Mouse (Mus musculus): Measurements from ENCODE around the gene Defa23.
"Not testable (repeated sequence)": the region's sequence is repeated elsewhere in the genome, so short reads cannot be mapped to it uniquely, and the experiment has no call there.

Defa23 gene

DNA sequence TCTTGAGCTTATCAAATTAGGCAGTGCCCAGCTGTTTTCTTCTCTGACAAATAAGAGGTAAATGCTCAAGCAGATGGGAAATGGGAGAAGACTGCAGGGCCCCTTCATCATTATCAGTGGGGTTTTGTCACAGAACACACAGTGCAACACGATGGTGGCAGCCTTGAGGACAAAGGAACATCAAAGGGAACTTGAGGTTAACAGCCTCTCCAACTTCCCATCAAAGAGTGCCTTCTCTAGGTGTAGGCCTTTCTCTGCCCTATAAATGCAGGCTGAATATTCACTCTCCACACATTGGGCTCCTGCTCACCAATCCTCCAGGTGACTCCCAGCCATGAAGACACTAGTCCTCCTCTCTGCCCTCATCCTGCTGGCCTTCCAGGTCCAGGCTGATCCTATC, at the start of gene Defa23:
Gene Defa23 (plus strand): TSS at position 301 of the 400 bp plus-strand sequence.
- not testable (repeated sequence) for DNase-seq (ENCODE audit: extremely low spot score)

DNA sequence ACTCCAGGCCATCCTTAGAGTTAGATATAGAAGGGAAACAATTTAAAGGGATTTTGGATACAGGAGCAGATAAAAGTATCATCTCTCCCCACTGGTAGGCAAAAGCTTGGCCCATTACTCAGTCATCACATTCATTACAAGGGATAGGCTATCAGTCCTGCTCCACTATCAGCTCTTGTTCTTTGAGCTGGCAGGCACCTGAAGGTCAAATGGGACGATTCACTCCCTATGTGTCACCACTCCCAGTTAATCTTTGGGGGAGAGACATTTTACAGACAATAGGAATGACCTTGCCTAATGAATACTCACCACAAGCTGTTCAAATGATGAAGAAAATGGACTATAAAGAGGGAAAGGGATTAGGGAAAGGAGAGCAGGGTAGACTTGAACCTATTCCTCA, 48.0 kb upstream of the Defa23 start:
- DNase-seq (ENCODE audit: extremely low spot score): no peak

DNA sequence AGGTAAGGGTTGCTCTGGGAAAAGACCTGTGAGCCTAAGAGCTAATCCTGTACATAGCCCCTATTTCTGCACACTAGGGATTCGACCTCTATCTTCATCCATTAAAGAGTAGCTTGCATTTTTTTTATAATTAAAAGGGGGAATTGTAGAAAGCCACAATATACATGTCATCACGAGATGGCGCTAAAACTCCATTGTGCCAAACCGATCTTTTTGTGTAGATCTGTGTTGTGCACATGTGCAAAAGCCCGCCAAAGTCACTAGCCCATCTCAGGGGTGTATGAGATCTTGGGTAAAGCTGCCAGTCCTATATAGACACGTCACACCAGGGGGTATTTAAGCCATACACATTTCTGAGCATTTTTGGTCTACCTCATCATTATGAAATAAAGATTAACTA, 46.3 kb upstream of the Defa23 start:
- DNase-seq (ENCODE audit: extremely low spot score): not testable (repeated sequence)

DNA sequence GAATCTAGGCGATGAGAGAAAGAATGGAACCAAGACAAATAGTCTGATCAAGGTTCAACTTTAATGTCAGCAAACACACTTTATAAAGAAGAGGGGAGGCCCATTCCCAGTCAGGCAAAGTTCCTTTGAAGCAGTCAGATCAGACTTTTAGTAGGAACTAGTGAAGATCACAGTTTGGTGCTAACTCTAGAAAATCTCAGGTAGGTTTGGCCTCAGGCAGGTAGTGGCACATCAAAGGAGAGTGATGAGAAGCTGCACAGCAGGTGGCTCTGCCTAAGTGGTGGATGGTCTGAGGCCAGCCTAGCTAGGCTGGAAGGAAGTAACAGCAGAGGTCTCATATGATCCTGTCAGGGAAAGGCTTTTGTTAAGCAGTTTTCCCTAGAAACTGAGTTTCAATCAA, 44.3 kb upstream of the Defa23 start:
- DNase-seq (ENCODE audit: extremely low spot score): not testable (repeated sequence)

DNA sequence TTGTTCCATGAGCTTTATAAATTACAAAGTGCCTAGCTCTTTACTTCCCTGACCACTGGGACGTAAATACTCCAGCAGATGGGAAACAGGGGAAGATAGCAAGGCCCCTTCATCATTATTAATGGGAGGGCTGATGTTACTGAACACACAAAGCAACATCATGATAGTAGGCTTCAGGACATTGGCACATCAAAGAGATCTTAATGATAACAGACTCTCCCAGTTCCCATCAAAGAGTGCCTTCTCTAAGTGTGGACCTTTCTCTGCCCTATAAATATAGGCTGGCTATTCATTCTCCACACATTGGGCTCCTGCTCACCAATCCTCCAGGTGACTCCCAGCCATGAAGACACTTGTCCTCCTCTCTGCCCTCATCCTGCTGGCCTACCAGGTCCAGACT, 29.6 kb upstream of the Defa23 start, which contains the start of gene Defa21:
Gene Defa21 (plus strand): TSS at position 301 of the 400 bp plus-strand sequence.
- DNase-seq (ENCODE audit: extremely low spot score): not testable (repeated sequence)

DNA sequence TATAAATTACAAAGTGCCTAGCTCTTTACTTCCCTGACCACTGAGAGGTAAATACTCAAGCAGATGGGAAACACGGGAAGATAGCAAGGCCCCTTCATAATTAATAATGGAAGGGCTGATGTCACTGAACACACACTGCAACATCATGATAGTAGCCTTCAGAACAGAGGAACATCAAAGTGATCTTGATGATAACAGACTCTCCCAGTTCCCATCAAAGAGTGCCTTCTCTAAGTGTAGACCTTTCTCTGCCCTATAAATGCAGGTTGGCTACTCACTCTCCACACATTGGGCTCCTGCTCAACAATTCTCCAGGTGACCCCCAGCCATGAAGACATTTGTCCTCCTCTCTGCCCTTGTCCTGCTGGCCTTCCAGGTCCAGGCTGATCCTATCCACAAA, 9.9 kb downstream of the Defa23 start, which contains the start of gene Defa35:
Gene Defa35 (plus strand): TSS at position 301 of the 400 bp plus-strand sequence.
- DNase-seq (ENCODE audit: extremely low spot score): not testable (repeated sequence)

DNA sequence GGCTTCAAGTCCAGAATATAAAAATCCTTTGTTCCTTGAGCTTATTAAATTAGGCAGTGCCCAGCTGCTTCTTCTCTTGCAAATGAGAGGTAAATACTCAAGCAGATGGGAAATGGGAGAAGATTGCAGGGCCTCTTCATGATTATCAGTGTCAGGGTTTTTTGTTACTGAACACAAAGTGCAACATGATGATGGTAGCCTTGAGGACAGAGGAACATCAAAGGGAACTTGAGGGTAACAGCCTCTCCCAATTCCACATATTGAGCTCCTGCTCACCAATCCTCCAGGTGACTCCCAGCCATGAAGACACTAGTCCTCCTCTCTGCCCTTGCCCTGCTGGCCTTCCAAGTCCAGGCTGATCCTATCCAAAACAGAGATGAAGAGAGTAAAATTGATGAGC, 29.3 kb downstream of the Defa23 start, which contains the start of gene Defa25:
Gene Defa25 (plus strand): TSS at position 301 of the 400 bp plus-strand sequence.
- DNase-seq (ENCODE audit: extremely low spot score): not testable (repeated sequence)

DNA sequence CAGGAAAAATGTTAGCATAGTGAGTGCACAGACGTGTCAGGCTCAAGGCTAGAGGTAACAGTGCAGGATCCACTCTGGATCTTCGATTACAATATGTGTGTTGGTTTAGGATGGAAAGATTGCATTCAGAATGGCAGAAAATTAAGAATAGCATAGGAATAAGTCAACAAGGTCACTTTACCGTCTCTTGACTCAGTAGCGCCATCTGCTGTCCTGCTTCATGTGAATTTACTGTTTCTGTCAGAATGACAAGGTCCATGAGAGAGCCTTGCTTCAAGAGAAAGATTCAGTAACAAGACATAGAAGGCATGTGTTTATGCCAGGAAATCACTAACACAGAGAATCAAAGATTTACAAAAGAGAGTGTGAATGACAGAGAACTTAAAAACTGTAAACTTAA, 38.3 kb downstream of the Defa23 start:
- DNase-seq (ENCODE audit: extremely low spot score): no peak

DNA sequence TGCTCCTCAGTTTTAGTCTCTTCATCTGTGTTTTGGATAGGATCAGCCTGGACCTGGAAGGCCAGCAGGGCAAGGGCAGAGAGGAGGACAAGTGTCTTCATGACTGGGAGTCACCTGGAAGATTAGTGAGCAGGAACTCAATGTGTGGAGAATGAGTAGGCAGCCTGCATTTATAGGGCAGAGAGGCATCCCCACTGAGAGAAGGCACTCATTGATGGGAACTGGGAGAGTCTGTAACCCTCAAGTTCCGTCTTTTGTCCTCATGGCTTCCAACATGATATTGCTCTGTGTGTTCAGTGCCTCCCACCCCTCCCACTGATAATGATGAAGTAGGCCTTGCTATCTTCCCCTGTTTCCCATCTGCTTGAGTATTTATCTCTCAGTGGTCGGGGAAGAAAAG, 41.1 kb downstream of the Defa23 start, which contains the start of gene Gm14851:
Gene Gm14851 (minus strand): TSS at position 101 of the 400 bp plus-strand sequence.
- DNase-seq (ENCODE audit: extremely low spot score): not testable (repeated sequence)

All from embryo, embryonic 9.5 days (tissue).